Mouse (Mus musculus): ENCODE results near the gene Bloc1s4. TPM values are rescaled to one million over a fixed set of nuclear protein-coding genes. Genes with fewer than 3 reads are reported as not detected.

Bloc1s4 gene
- polyA plus RNA-seq, 1 experiment from 2014 or later = 20.9 TPM

DNA sequence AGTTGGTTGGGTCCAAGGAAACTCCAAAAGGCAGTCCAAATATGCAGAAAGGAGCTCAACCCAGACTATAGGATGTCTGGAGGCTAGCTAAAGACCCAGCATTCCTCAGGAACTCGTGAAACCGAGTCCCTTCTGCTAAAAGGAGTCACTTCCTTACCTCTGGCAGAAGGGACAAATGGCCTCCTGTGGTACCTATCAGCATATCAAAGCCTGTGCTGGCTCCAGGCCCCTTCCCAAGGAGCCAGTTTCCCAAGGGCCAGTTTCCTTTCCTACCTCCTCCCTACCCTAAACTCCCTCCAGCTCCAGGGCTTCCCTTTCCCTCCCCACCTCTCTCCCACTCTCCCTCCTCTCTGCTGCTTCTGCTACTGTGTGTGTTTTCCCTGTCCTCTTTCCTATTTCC lies 28.7 kb upstream of the Bloc1s4 start:
- DNase-seq (ENCODE audit: low spot score) = no peak
- Histone ChIP-seq H3K4me3 (ENCODE audit: low read depth, low read length) (no peak overlapping the region), H3K27ac (ENCODE audit: low read depth) (no peak overlapping the region), H3K9me3 (ENCODE audit: control insufficient read depth, low read length) (peaks cover 3% of the 10 kb centered on the region; the same call in 1 of the 2 replicates), H3K4me1 (replicated peaks; ENCODE audit: control insufficient read depth, insufficient read depth, low read length) (no peaks in the 10 kb centered on the region), H3K4me2 (ENCODE audit: low read length) (no peak overlapping the region), H3K36me3 (ENCODE audit: control insufficient read depth, insufficient read depth, low read length) (no peaks in the 10 kb centered on the region), H3K9ac (ENCODE audit: low read length) (no peak overlapping the region), H3K27me3 (replicated peaks; ENCODE audit: control insufficient read depth, insufficient read depth, low read length) (no peaks in the 10 kb centered on the region)
- 5% methylated on average over 2 of the region's 2 CpGs for WGBS
- ATAC-seq (replicated peaks; ENCODE audit: low FRiP score, low TSS enrichment, low read depth) = no peak

DNA sequence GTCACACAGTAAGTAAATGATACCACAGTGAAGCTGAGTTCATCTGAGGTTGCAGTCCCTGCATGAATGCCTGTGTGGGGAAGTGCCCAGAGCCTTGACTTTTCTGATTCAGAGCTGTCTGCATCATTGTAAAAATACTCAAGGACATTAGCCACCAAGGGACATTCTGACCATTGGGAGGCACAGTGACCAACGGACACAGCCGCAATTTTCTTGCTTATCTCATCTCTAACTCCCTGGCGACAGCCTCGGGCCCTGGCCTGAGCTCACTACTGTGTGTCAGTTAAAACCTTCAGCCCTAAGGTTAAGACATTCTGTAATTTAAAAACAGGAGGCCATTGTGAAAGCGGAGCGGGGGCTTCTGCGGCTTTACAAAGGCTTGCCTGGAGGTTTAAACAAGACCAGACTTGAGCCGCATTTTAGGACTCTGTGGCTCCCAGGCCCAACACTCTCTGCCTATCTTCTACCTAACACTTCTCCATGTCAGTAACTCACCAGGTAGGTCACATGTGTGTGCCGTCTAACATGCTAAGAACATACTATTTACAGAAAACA lies 27.6 kb upstream of the Bloc1s4 start:
- ATAC-seq (replicated peaks; ENCODE audit: low FRiP score, low TSS enrichment, low read depth) (no peak), DNase-seq (ENCODE audit: low spot score) (no peak)
- 36% methylated on average over 9 of the region's 9 CpGs for WGBS
- H3K27me3 ChIP-seq (replicated peaks; ENCODE audit: control insufficient read depth, insufficient read depth, low read length) = no peaks in the 10 kb centered on the region
- no peak overlapping the region for H3K4me2 ChIP-seq (ENCODE audit: low read length)
- H3K9ac ChIP-seq (ENCODE audit: low read length) = no peak overlapping the region
- H3K36me3 ChIP-seq (ENCODE audit: control insufficient read depth, insufficient read depth, low read length) = no peaks in the 10 kb centered on the region
- H3K27ac ChIP-seq (ENCODE audit: low read depth) = no peak overlapping the region
- no peaks in the 10 kb centered on the region for H3K4me1 ChIP-seq (replicated peaks; ENCODE audit: control insufficient read depth, insufficient read depth, low read length)
- no peak overlapping the region for H3K4me3 ChIP-seq (ENCODE audit: low read depth, low read length)
- peaks cover 3% of the 10 kb centered on the region; the same call in 1 of the 2 replicates for H3K9me3 ChIP-seq (ENCODE audit: control insufficient read depth, low read length)

DNA sequence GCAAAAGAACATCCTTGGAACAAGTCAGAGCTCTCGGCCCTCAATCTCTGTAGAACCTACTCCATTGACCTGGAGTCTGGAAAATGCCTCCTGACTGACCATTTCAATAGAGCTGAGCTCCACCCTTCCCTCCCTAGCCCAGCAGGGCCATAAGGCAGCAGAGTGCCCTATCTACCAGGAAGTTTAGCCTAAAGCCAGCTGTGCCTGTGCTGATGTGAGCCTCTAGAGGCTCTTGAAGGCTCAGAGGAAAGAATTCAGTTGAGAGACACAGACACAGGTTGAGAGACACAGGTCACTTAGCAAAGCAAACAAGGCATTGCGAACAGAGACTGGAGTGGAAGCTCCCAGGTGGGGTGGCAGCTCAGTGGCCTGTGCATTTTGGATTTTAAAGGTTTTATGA lies 26.9 kb upstream of the Bloc1s4 start:
- no peak for ATAC-seq (replicated peaks; ENCODE audit: low FRiP score, low TSS enrichment, low read depth)
- 86% methylated on average over 2 of the region's 2 CpGs for WGBS
- H3K4me2 ChIP-seq (ENCODE audit: low read length) = no peak overlapping the region
- H3K4me1 ChIP-seq (replicated peaks; ENCODE audit: control insufficient read depth, insufficient read depth, low read length) = no peaks in the 10 kb centered on the region
- no peak overlapping the region for H3K4me3 ChIP-seq (ENCODE audit: low read depth, low read length)
- H3K27me3 ChIP-seq (replicated peaks; ENCODE audit: control insufficient read depth, insufficient read depth, low read length) = no peaks in the 10 kb centered on the region
- H3K27ac ChIP-seq (ENCODE audit: low read depth) = no peak overlapping the region
- H3K36me3 ChIP-seq (ENCODE audit: control insufficient read depth, insufficient read depth, low read length) = no peaks in the 10 kb centered on the region
- no peak overlapping the region for H3K9ac ChIP-seq (ENCODE audit: low read length)
- H3K9me3 ChIP-seq (ENCODE audit: control insufficient read depth, low read length) = no peaks in the 10 kb centered on the region; the same call in 1 of the 2 replicates
- DNase-seq (ENCODE audit: low spot score) = no peak

DNA sequence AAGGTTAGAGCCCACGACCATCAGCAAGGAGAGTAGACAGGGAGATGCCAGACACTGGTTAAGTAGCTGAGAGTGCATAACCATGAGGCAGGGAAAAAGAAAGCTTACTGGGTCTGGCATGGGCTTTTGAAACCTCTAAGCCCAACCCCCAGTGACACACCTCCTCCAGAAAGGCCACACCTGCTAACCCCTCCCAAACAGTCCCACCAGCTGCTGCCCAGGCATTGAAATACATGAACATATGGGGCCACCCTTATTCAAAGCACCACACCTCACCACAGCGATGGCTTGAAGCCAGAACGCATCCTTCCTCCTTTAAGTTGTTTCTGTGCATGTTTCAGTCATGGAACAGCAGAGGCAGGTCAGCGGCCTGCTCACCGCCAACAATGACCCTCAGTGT lies 24.1 kb upstream of the Bloc1s4 start:
- WGBS = 84% methylated on average over 5 of the region's 5 CpGs
- H3K36me3 ChIP-seq (ENCODE audit: control insufficient read depth, insufficient read depth, low read length) = no peaks in the 10 kb centered on the region

DNA sequence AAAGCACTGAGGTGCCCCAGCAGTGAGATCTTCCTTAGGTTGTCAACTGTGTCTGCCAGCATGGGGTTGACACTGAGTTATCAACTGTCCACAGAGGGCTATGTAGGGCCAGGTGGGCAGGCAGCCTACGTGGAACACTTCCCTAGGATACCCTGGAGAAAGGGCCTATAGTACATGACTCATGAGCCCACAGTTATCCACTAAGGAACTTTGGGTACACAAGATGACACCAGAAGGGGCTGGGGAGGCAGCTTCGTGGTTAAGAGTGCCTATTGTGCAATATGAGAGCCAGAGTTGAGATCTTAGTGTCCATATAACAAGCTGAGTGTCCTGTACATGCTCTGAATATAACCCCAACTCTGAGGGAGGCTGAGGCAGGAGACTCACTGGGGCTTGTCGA lies 21.2 kb upstream of the Bloc1s4 start:
- Histone ChIP-seq H3K27ac (ENCODE audit: low read depth) (no peak overlapping the region), H3K4me1 (replicated peaks; ENCODE audit: control insufficient read depth, insufficient read depth, low read length) (no peaks in the 10 kb centered on the region), H3K9me3 (ENCODE audit: control insufficient read depth, low read length) (no peaks in the 10 kb centered on the region), H3K27me3 (replicated peaks; ENCODE audit: control insufficient read depth, insufficient read depth, low read length) (no peaks in the 10 kb centered on the region), H3K4me3 (ENCODE audit: low read depth, low read length) (no peak overlapping the region), H3K9ac (ENCODE audit: low read length) (no peak overlapping the region), H3K4me2 (ENCODE audit: low read length) (no peak overlapping the region), H3K36me3 (ENCODE audit: control insufficient read depth, insufficient read depth, low read length) (no peaks in the 10 kb centered on the region)
- WGBS = 63% methylated on average over 3 of the region's 3 CpGs
- DNase-seq (ENCODE audit: low spot score) (no peak), ATAC-seq (replicated peaks; ENCODE audit: low FRiP score, low TSS enrichment, low read depth) (no peak)

More for the DNA sequence above, 24.1 kb upstream of the Bloc1s4 start:
- no peak overlapping the region for H3K4me3 ChIP-seq (ENCODE audit: low read depth, low read length)
- H3K4me2 ChIP-seq (ENCODE audit: low read length) = no peak overlapping the region
- DNase-seq (ENCODE audit: low spot score) (no peak), ATAC-seq (replicated peaks; ENCODE audit: low FRiP score, low TSS enrichment, low read depth) (no peak)
- no peaks in the 10 kb centered on the region for H3K9me3 ChIP-seq (ENCODE audit: control insufficient read depth, low read length)
- no peak overlapping the region for H3K9ac ChIP-seq (ENCODE audit: low read length)
- H3K27ac ChIP-seq (ENCODE audit: low read depth) = no peak overlapping the region
- H3K4me1 ChIP-seq (replicated peaks; ENCODE audit: control insufficient read depth, insufficient read depth, low read length) = no peaks in the 10 kb centered on the region
- no peaks in the 10 kb centered on the region for H3K27me3 ChIP-seq (replicated peaks; ENCODE audit: control insufficient read depth, insufficient read depth, low read length)

DNA sequence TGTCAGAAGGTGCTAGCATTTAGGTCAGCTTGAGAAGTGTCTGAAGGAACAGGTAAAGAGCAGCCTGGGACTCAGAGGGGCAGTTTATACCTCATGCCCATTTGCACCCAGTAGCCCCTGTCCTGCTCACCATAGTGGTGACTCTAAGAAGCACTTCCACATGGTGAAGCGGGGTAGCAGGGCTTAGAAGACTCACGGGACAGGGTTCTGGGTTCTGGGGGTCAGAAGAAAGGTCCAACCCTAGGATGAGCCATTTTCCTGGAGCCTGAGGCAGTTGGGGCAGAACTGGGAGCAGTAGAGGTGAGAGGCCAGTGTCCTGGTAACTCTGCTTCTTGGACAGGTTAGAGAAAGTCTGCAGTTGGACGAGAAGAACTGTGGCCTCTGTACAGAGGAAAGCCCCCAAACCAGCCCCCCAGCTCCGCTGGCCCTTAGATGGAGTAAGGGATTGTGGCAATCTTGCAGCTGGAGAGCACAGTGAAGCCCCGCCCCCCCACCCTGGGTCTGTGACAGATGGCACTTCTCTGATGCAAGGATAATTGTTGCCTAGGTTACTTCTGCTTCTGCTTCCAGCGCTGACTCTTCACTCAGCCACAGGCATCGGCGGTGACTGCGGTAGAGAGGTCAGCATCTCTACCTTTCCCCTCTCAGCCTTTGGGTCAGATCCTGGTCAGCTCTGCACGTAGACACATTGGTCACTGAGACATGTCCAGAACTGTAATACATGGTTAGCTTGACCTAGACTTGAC lies 18.7 kb upstream of the Bloc1s4 start:
- DNase-seq (ENCODE audit: low spot score) (no peak), ATAC-seq (replicated peaks; ENCODE audit: low FRiP score, low TSS enrichment, low read depth) (no peak)
- WGBS = 40% methylated on average over 10 of the region's 10 CpGs
- Histone ChIP-seq H3K4me2 (ENCODE audit: low read length) (no peak overlapping the region), H3K36me3 (ENCODE audit: control insufficient read depth, insufficient read depth, low read length) (no peaks in the 10 kb centered on the region), H3K9me3 (ENCODE audit: control insufficient read depth, low read length) (no peaks in the 10 kb centered on the region), H3K27me3 (replicated peaks; ENCODE audit: control insufficient read depth, insufficient read depth, low read length) (no peaks in the 10 kb centered on the region), H3K27ac (ENCODE audit: low read depth) (no peak overlapping the region), H3K4me1 (replicated peaks; ENCODE audit: control insufficient read depth, insufficient read depth, low read length) (no peaks in the 10 kb centered on the region), H3K9ac (ENCODE audit: low read length) (no peak overlapping the region), H3K4me3 (ENCODE audit: low read depth, low read length) (no peak overlapping the region)

DNA sequence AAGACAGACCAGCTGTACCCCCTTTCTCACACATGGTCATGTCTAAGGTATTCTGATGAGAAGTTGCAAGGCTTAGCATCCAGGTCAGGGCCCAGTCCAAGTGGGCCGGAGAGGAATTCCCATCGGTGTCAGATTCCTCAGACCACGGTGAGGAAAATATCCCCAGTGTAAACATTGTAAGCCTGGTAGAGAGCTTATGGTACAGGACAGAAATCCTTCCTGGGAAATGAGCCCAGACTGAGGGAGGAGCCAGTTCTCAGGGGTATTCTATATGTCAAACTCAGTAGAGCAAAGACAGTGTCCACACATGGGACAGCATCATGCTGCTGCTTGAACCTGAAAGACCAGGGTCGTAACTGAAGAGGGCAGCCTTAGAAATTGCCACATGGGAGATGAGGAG lies 11.4 kb upstream of the Bloc1s4 start:
- Histone ChIP-seq H3K4me3 (ENCODE audit: low read depth, low read length) (no peak overlapping the region), H3K9me3 (ENCODE audit: control insufficient read depth, low read length) (no peaks in the 10 kb centered on the region), H3K27ac (ENCODE audit: low read depth) (no peak overlapping the region), H3K27me3 (replicated peaks; ENCODE audit: control insufficient read depth, insufficient read depth, low read length) (no peaks in the 10 kb centered on the region), H3K4me1 (replicated peaks; ENCODE audit: control insufficient read depth, insufficient read depth, low read length) (0 out of 2 replicates have a peak, but pooled peaks cover 2% of the 10 kb centered on the region), H3K9ac (ENCODE audit: low read length) (no peak overlapping the region), H3K36me3 (ENCODE audit: control insufficient read depth, insufficient read depth, low read length) (no peaks in the 10 kb centered on the region), H3K4me2 (ENCODE audit: low read length) (no peak overlapping the region)
- WGBS = 30% methylated on average over 4 of the region's 4 CpGs
- DNase-seq (ENCODE audit: low spot score) (no peak), ATAC-seq (replicated peaks; ENCODE audit: low FRiP score, low TSS enrichment, low read depth) (no peak)

DNA sequence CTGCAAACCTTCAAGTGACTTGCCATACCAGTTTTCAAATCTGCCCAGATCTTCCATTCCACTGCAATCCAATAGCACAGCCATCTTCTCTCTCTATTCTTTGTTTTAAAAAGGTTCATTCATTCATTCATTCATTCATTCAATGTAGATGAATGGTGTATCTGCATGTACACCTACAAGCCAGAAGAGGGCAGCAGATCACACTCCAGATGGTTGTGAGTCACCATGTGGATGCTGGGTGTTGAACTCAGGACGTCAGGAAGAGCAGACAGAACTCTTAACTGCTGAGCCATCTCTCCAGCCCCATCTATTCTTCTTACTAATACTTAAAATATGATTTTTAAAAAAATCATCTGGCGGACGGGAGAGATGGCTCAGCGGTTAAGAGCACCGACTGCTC lies 8.6 kb upstream of the Bloc1s4 start:
- H3K36me3 ChIP-seq (ENCODE audit: control insufficient read depth, insufficient read depth, low read length) = no peaks in the 10 kb centered on the region
- WGBS = 69% methylated on average over 5 of the region's 5 CpGs
- DNase-seq (ENCODE audit: low spot score) = no peak
- no peaks in the 10 kb centered on the region for H3K9me3 ChIP-seq (ENCODE audit: control insufficient read depth, low read length)
- H3K4me1 ChIP-seq (replicated peaks; ENCODE audit: control insufficient read depth, insufficient read depth, low read length) = 0 out of 2 replicates have a peak, but pooled peaks cover 2% of the 10 kb centered on the region
- H3K4me3 ChIP-seq (ENCODE audit: low read depth, low read length) = no peak overlapping the region
- H3K27me3 ChIP-seq (replicated peaks; ENCODE audit: control insufficient read depth, insufficient read depth, low read length) = no peaks in the 10 kb centered on the region
- H3K9ac ChIP-seq (ENCODE audit: low read length) = no peak overlapping the region
- ATAC-seq (replicated peaks; ENCODE audit: low FRiP score, low TSS enrichment, low read depth) = no peak
- H3K27ac ChIP-seq (ENCODE audit: low read depth) = no peak overlapping the region
- H3K4me2 ChIP-seq (ENCODE audit: low read length) = no peak overlapping the region
